Mouse (Mus musculus): ENCODE measurements around the gene Zan. TPM values are rescaled to one million over a fixed set of nuclear protein-coding genes. Genes with fewer than 3 reads are reported as not detected.

The Zan gene
- total RNA-seq, 1 experiment from 2014 or later = 0.35 TPM

Other genes starting within 250 kb of the Zan start
- gene Ache, start 189.5 kb downstream of the Zan start, total RNA-seq (2017) = 1.3 and 1.9 TPM in 2 replicates
- 0.94 and 3.6 TPM in 2 replicates for gene Ufsp1, start 182.4 kb downstream of the Zan start, total RNA-seq (2017)
- gene Srrt, start 169.4 kb downstream of the Zan start, total RNA-seq (2017) = 313 and 317 TPM in 2 replicates
- gene Trip6, start 162.7 kb downstream of the Zan start, total RNA-seq (2017) = 17.0 and 21.4 TPM in 2 replicates
- 4.2 and 8.9 TPM in 2 replicates for gene Slc12a9, start 143.5 kb downstream of the Zan start, total RNA-seq (2017)
- 1.3 and 3.7 TPM in 2 replicates for gene Ephb4, start 127.0 kb downstream of the Zan start, total RNA-seq (2017)
- 22.0 and 22.1 TPM in 2 replicates for gene Pop7, start 25.5 kb upstream of the Zan start, total RNA-seq (2017)
- gene Gigyf1, start 41.5 kb upstream of the Zan start, total RNA-seq (2017) = 13.4 and 16.3 TPM in 2 replicates
- gene Epo, start 56.2 kb upstream of the Zan start, total RNA-seq (2017) = not detected in 2 replicates
- 147 and 171 TPM in 2 replicates for gene Gnb2, start 56.4 kb upstream of the Zan start, total RNA-seq (2017)
- not detected in 2 replicates for gene Actl6b, start 76.5 kb upstream of the Zan start, total RNA-seq (2017)
- 39.0 and 50.7 TPM in 2 replicates for gene Tfr2, start 92.8 kb upstream of the Zan start, total RNA-seq (2017)
- gene Mospd3, start 124.0 kb upstream of the Zan start, total RNA-seq (2017) = 8.3 and 10.3 TPM in 2 replicates
- not detected in 2 replicates for gene Pcolce, start 136.7 kb upstream of the Zan start, total RNA-seq (2017)
- not detected in 2 replicates for gene Fbxo24, start 151.9 kb upstream of the Zan start, total RNA-seq (2017)
- gene Lrch4, start 152.1 kb upstream of the Zan start, total RNA-seq (2017) = 26.4 and 43.3 TPM in 2 replicates
- gene Gm20605, start 152.1 kb upstream of the Zan start, total RNA-seq (2017) = 4.0 and 6.4 TPM in 2 replicates
- 8.6 and 12.9 TPM in 2 replicates for gene Sap25, start 164.3 kb upstream of the Zan start, total RNA-seq (2017)
- not detected in 2 replicates for gene Irs3, start 168.7 kb upstream of the Zan start, total RNA-seq (2017)
- gene Agfg2, start 207.7 kb upstream of the Zan start, total RNA-seq (2017) = 8.4 and 11.0 TPM in 2 replicates